Mouse (Mus musculus) lung, embryonic 14.5 days (tissue): Measurements from ENCODE around the gene Suds3. TPM values are rescaled to one million over a fixed set of nuclear protein-coding genes. Genes with fewer than 3 reads are reported as not detected.

Experiments
- ATAC-seq: fragments of 200-750 bp; cut with Nextera tagmentation; 2 replicates; pipeline ENCODE4 v1.8.0; 2017; ENCODE audit warnings: mild to moderate bottlenecking, moderate TSS enrichment, moderate library complexity; ENCODE audit not compliant: insufficient read depth
- DNase-seq: peaks from one replicate; pipeline ENCODE4 v3.0.0-alpha.2; 2015
- H3K27ac ChIP-seq: fragments of 300-500 bp; sonication (generic); 2 replicates; pipeline ENCODE4 v1.5.1; 2014; ENCODE audit warnings: low read depth, mild to moderate bottlenecking, moderate library complexity
- H3K27me3 ChIP-seq: fragments of 300-500 bp; sonication (generic); 2 replicates; pipeline ENCODE4 v1.6.1; 2014; ENCODE audit warnings: low read length, control low read depth; ENCODE audit not compliant: insufficient read depth
- H3K36me3 ChIP-seq: fragments of 300-500 bp; sonication (generic); 2 replicates; pipeline ENCODE4 v1.6.1; 2014; ENCODE audit warnings: control low read depth; ENCODE audit not compliant: insufficient read depth
- H3K4me1 ChIP-seq: fragments of 300-500 bp; sonication (generic); 2 replicates; pipeline ENCODE4 v1.6.1; 2014; ENCODE audit warnings: antibody characterized with exemption, control low read depth; ENCODE audit not compliant: insufficient read depth
- H3K4me2 ChIP-seq: fragments of 300-500 bp; sonication (generic); 2 replicates; pipeline ENCODE4 v1.6.1; 2014; ENCODE audit warnings: mild to moderate bottlenecking
- H3K4me3 ChIP-seq: fragments of 300-500 bp; sonication (generic); 2 replicates; pipeline ENCODE4 v1.5.1; 2014; ENCODE audit warnings: low read depth, low read length
- H3K9ac ChIP-seq: fragments of 300-500 bp; sonication (generic); 2 replicates; pipeline ENCODE4 v1.6.1; 2014
- H3K9me3 ChIP-seq: fragments of 300-500 bp; sonication (generic); 2 replicates; pipeline ENCODE4 v1.6.1; 2016; ENCODE audit warnings: low read depth, low read length, control low read depth
- CTCF ChIP-seq: IDR thresholded peaks from 2 replicates; pipeline ENCODE4 v1.5.1; 2016; ENCODE audit warnings: antibody characterized with exemption, low read depth
- whole genome bisulfite sequencing: fragments of 180-500 bp; shearing (Covaris S2); extraction: QIAGEN DNeasy Blood & Tissue Kit; methylation state at CpG from one replicate; pipeline ENCODE4 v1.1.7; 2014; 5-methylcytosine and 5-hydroxymethylcytosine counted together
- polyA plus RNA-seq: library from polyadenylated mRNA; unstranded; fragments of >200 nt; fragmentation: Nextera tagmentation; extraction: Ambion mirVana; gene quantifications from 2 replicates; pipeline ENCODE4 v1.2.1, GENCODE M21; 2014

The Suds3 gene
- polyA plus RNA-seq, 1 experiment from 2014 or later: 49.6 TPM

- no peak for TF ChIP-seq CTCF
- H3K27me3 ChIP-seq: no peaks in the 10 kb centered on the region
- H3K36me3 ChIP-seq: peaks cover 35% of the 10 kb centered on the region
- no peak overlapping the region for H3K4me2 ChIP-seq
- WGBS: 13% methylated on average over 6 of the region's 6 CpGs
- H3K27ac ChIP-seq: no peak overlapping the region
- no peaks in the 10 kb centered on the region for H3K9me3 ChIP-seq
- DNase-seq: peak; percentile 39
- no peaks in the 10 kb centered on the region for H3K4me1 ChIP-seq
- ATAC-seq: no peak; the same call in 1 of the 2 replicates
- H3K9ac ChIP-seq: no peak overlapping the region
- no peak overlapping the region for H3K4me3 ChIP-seq
These were observed 26.1 kb downstream of the Suds3 start for GRCm38 (mm10) chr5:117089786-117090185.

- DNase-seq (no peak), ATAC-seq (no peak)
- Histone ChIP-seq H3K4me1 (no peaks in the 10 kb centered on the region), H3K27ac (no peak overlapping the region), H3K9ac (no peak overlapping the region), H3K27me3 (no peaks in the 10 kb centered on the region), H3K36me3 (peaks cover 29% of the 10 kb centered on the region), H3K4me2 (no peak overlapping the region), H3K9me3 (no peaks in the 10 kb centered on the region), H3K4me3 (no peak overlapping the region)
- WGBS: 57% methylated on average over 3 of the region's 3 CpGs
- TF ChIP-seq CTCF: no peak
These were observed 26.8 kb downstream of the Suds3 start for GRCm38 (mm10) chr5:117089147-117089546.

GRCm38 (mm10) chr5:117087718-117088117, 28.2 kb downstream of the Suds3 start:
- Histone ChIP-seq H3K4me1 (no peaks in the 10 kb centered on the region), H3K27me3 (no peaks in the 10 kb centered on the region), H3K4me3 (no peak overlapping the region), H3K4me2 (peak overlapping the region; percentile 48), H3K9ac (peak overlapping the region; percentile 20; the same call in 1 of the 2 replicates), H3K9me3 (no peaks in the 10 kb centered on the region), H3K36me3 (peaks cover 15% of the 10 kb centered on the region), H3K27ac (no peak overlapping the region)
- peak; percentile 47 for DNase-seq
- WGBS: 7% methylated on average over 13 of the region's 13 CpGs
- ATAC-seq: peak; percentile 48; the same call in 1 of the 2 replicates
- TF ChIP-seq CTCF: peak; percentile 28; the same call in 1 of the 2 replicates

- ATAC-seq (no peak), DNase-seq (peak; percentile 42)
- WGBS: 18% methylated on average over 10 of the region's 10 CpGs
- TF ChIP-seq CTCF: peak; percentile 57
- H3K36me3 ChIP-seq: no peaks in the 10 kb centered on the region
- H3K4me2 ChIP-seq: 0 out of 2 replicates have a peak overlapping the region, but pooled peaks have one; percentile 7
- H3K9ac ChIP-seq: no peak overlapping the region
- no peaks in the 10 kb centered on the region for H3K9me3 ChIP-seq
- H3K27me3 ChIP-seq: no peaks in the 10 kb centered on the region
- no peak overlapping the region for H3K27ac ChIP-seq
- no peak overlapping the region for H3K4me3 ChIP-seq
- no peaks in the 10 kb centered on the region for H3K4me1 ChIP-seq
These were observed 46.4 kb downstream of the Suds3 start for GRCm38 (mm10) chr5:117069498-117069894.

GRCm38 (mm10) chr5:117068808-117069497, 47.0 kb downstream of the Suds3 start:
- WGBS: 25% methylated on average over 18 of the region's 19 CpGs
- no peak for ATAC-seq
- no peak overlapping the region for H3K4me2 ChIP-seq
- H3K9me3 ChIP-seq: no peaks in the 10 kb centered on the region
- no peaks in the 10 kb centered on the region for H3K4me1 ChIP-seq
- no peak overlapping the region for H3K27ac ChIP-seq
- H3K4me3 ChIP-seq: no peak overlapping the region
- DNase-seq: peak; percentile 6
- H3K9ac ChIP-seq: no peak overlapping the region
- H3K27me3 ChIP-seq: no peaks in the 10 kb centered on the region
- no peak for TF ChIP-seq CTCF
- H3K36me3 ChIP-seq: no peaks in the 10 kb centered on the region

- H3K4me3 ChIP-seq: no peak overlapping the region
- no peaks in the 10 kb centered on the region for H3K9me3 ChIP-seq
- H3K27me3 ChIP-seq: no peaks in the 10 kb centered on the region
- H3K27ac ChIP-seq: no peak overlapping the region
- 79% methylated on average over 13 of the region's 13 CpGs for WGBS
- no peak overlapping the region for H3K4me2 ChIP-seq
- ATAC-seq (no peak), DNase-seq (peak; percentile 19)
- peak; percentile 57 for TF ChIP-seq CTCF
- no peak overlapping the region for H3K9ac ChIP-seq
- no peaks in the 10 kb centered on the region for H3K4me1 ChIP-seq
- H3K36me3 ChIP-seq: no peaks in the 10 kb centered on the region
These were observed 47.7 kb downstream of the Suds3 start for GRCm38 (mm10) chr5:117068181-117068580.

GRCm38 (mm10) chr5:117061251-117061650, 54.7 kb downstream of the Suds3 start:
- Histone ChIP-seq H3K4me3 (no peak overlapping the region), H3K27me3 (no peaks in the 10 kb centered on the region), H3K9ac (no peak overlapping the region), H3K36me3 (no peaks in the 10 kb centered on the region), H3K4me1 (no peaks in the 10 kb centered on the region), H3K27ac (no peak overlapping the region), H3K9me3 (no peaks in the 10 kb centered on the region), H3K4me2 (no peak overlapping the region)
- WGBS: 55% methylated on average over 2 of the region's 2 CpGs
- no peak for TF ChIP-seq CTCF
- ATAC-seq (no peak), DNase-seq (no peak)
